Mouse (Mus musculus) CH12.LX (cell line): ENCODE data around the gene Pdia3. TPM values are rescaled to one million over a fixed set of nuclear protein-coding genes. Genes with fewer than 3 reads are reported as not detected.

Experiments
- DNase-seq: peaks from one replicate; pipeline ENCODE4 v3.0.0-alpha.2; 2013; ENCODE audit errors: extremely low read depth
- H3K27ac ChIP-seq: 2 replicates; pipeline ENCODE4 v1.5.1; 2012; ENCODE audit warnings: low read depth, mild to moderate bottlenecking, control low read depth, moderate library complexity; ENCODE audit not compliant: insufficient read depth
- H3K27me3 ChIP-seq: replicated peaks from 2 replicates; pipeline ENCODE3; 2012; ENCODE audit warnings: inconsistent platforms
- H3K36me3 ChIP-seq, 2 experiments: replicated peaks in 1 of 2; 2 replicates each; pipeline versions ENCODE3 to v1.6.1; 2012; ENCODE audit warnings: inconsistent platforms in 1 of 2, low read length in 1 of 2, mild to moderate bottlenecking in 1 of 2, mixed read lengths in 1 of 2, moderate library complexity in 1 of 2; ENCODE audit not compliant: control insufficient read depth in 1 of 2, insufficient read depth in 1 of 2
- H3K4me1 ChIP-seq, 2 experiments: 2 replicates each; pipeline ENCODE4 v1.6.1; 2012; ENCODE audit warnings: inconsistent platforms in 1 of 2, moderate library complexity in 1 of 2; ENCODE audit not compliant: insufficient read depth in 2 of 2, control insufficient read depth in 1 of 2
- H3K4me2 ChIP-seq: 2 replicates; pipeline ENCODE4 v1.6.1; 2012; ENCODE audit warnings: low read depth, mild to moderate bottlenecking, control low read depth; ENCODE audit not compliant: poor library complexity, insufficient read depth, severe bottlenecking
- H3K4me3 ChIP-seq, 3 experiments: fragments of 150-350 bp in 1 of 3; sonication (generic) in 1 of 3; replicated peaks in 1 of 3; 2 replicates each; pipeline versions ENCODE3 to v1.5.1; 2011 to 2012; ENCODE audit warnings: low read depth in 2 of 3, low read length in 2 of 3, mild to moderate bottlenecking in 2 of 3, moderate library complexity in 2 of 3, control low read depth in 1 of 3, improper control_type of control experiment in 1 of 3, inconsistent platforms in 1 of 3, mixed read lengths in 1 of 3; ENCODE audit not compliant: poor library complexity in 1 of 3
- H3K79me2 ChIP-seq: replicated peaks from 2 replicates; pipeline ENCODE4 v1.6.1; 2012; ENCODE audit warnings: mild to moderate bottlenecking, moderate library complexity; ENCODE audit not compliant: control insufficient read depth, poor library complexity, insufficient read depth, severe bottlenecking; ENCODE audit errors: extremely low read depth
- H3K9ac ChIP-seq: 2 replicates; pipeline ENCODE4 v1.6.1; 2012; ENCODE audit warnings: low read depth, mild to moderate bottlenecking, control low read depth, moderate library complexity; ENCODE audit not compliant: insufficient read depth
- H3K9me3 ChIP-seq: replicated peaks from 2 replicates; pipeline ENCODE3; 2012; ENCODE audit warnings: low read length, inconsistent platforms, mixed read lengths
- CHD2 ChIP-seq: IDR thresholded peaks from 2 replicates; pipeline ENCODE4 v1.6.1; 2011; ENCODE audit warnings: low read length, improper control_type of control experiment
- ETS1 ChIP-seq: conservative IDR thresholded peaks from 2 replicates; pipeline ENCODE4 v1.6.1; 2012; ENCODE audit warnings: low read depth, mild to moderate bottlenecking, inconsistent platforms, low read length, improper control_type of control experiment, moderate library complexity
- HCFC1 ChIP-seq: IDR thresholded peaks from 2 replicates; pipeline ENCODE4 v1.6.1; 2012; ENCODE audit warnings: low read depth, mild to moderate bottlenecking, inconsistent platforms, low read length, improper control_type of control experiment
- IRF4 ChIP-seq: IDR thresholded peaks from 2 replicates; pipeline ENCODE4 v1.6.1; 2014; ENCODE audit warnings: low read depth, mild to moderate bottlenecking, inconsistent platforms, low read length, improper control_type of control experiment
- JUN ChIP-seq: IDR thresholded peaks from 2 replicates; pipeline ENCODE4 v1.6.1; 2011; ENCODE audit warnings: low read depth, mild to moderate bottlenecking, low read length, improper control_type of control experiment, moderate library complexity; ENCODE audit not compliant: insufficient read depth
- JUND ChIP-seq: conservative IDR thresholded peaks from 2 replicates; pipeline ENCODE4 v1.6.1; 2011; ENCODE audit warnings: low read depth, low read length, improper control_type of control experiment
- KAT2A ChIP-seq: IDR thresholded peaks from 2 replicates; pipeline ENCODE4 v1.6.1; 2012; ENCODE audit warnings: low read length, improper control_type of control experiment, inconsistent platforms; ENCODE audit not compliant: insufficient replicate concordance
- MAFK ChIP-seq: IDR thresholded peaks from 2 replicates; pipeline ENCODE4 v1.6.1; 2011; ENCODE audit warnings: low read length, improper control_type of control experiment; ENCODE audit not compliant: insufficient replicate concordance
- MXI1 ChIP-seq: IDR thresholded peaks from 2 replicates; pipeline ENCODE4 v1.6.1; 2011; ENCODE audit warnings: mild to moderate bottlenecking, low read depth, low read length, improper control_type of control experiment
- NRF1 ChIP-seq: IDR thresholded peaks from 2 replicates; pipeline ENCODE4 v1.6.1; 2014; ENCODE audit warnings: low read depth, mild to moderate bottlenecking, inconsistent platforms, low read length, improper control_type of control experiment, moderate library complexity
- PAX5 ChIP-seq: IDR thresholded peaks from 2 replicates; pipeline ENCODE4 v1.6.1; 2012; ENCODE audit warnings: low read length, inconsistent platforms, mixed read lengths
- TCF12 ChIP-seq: IDR thresholded peaks from 2 replicates; pipeline ENCODE4 v1.6.1; 2014; ENCODE audit warnings: low read depth, mild to moderate bottlenecking, inconsistent platforms, low read length, improper control_type of control experiment
- USF1 ChIP-seq: IDR thresholded peaks from 2 replicates; pipeline ENCODE4 v1.6.1; 2014; ENCODE audit warnings: low read depth, mild to moderate bottlenecking, inconsistent platforms, low read length, improper control_type of control experiment
- USF2 ChIP-seq: conservative IDR thresholded peaks from 2 replicates; pipeline ENCODE4 v1.6.1; 2011; ENCODE audit warnings: low read depth, low read length, improper control_type of control experiment
- ZKSCAN1 ChIP-seq: IDR thresholded peaks from 2 replicates; pipeline ENCODE4 v1.6.1; 2012; ENCODE audit warnings: low read depth, inconsistent platforms, low read length, improper control_type of control experiment, borderline replicate concordance
- dilution Hi-C: fragments of 300-500 bp; cut with MboI; formaldehyde crosslinking; loops from 2 replicates; pipeline ENCODE4 v1.14.3; 2020; ENCODE audit warnings: low sequenced_read_pairs; ENCODE audit not compliant: extremely low pct_unique_long_range_greater_than_20kb, extremely low pct_ligation_motif_present
- in situ Hi-C: fragments of 300-500 bp; cut with MboI; formaldehyde crosslinking; loops from 3 replicates; pipeline ENCODE4 v1.14.3; 2019; ENCODE audit warnings: low sequenced_read_pairs, low pct_ligation_motif_present, low pct_unique_long_range_greater_than_20kb, mixed read lengths
- polyA plus RNA-seq: library from polyadenylated mRNA; unstranded; fragments of >175 nt; gene quantifications from 2 replicates; pipeline ENCODE4 v1.2.1, GENCODE M21; 2012; ENCODE audit warnings: low read depth; ENCODE audit not compliant: insufficient read length
- total RNA-seq, 2 experiments: library from RNA; depleted of rRNA; stranded (reverse); fragments of 300-350 nt in 1 of 2; fragments of >200 nt in 1 of 2; gene quantifications; 2 replicates each; pipeline ENCODE4 v1.2.3; 2012 to 2014

Gene Pdia3
- total and polyA plus RNA-seq, 3 experiments, result 54.5 to 406 (median 169) TPM

DNA sequence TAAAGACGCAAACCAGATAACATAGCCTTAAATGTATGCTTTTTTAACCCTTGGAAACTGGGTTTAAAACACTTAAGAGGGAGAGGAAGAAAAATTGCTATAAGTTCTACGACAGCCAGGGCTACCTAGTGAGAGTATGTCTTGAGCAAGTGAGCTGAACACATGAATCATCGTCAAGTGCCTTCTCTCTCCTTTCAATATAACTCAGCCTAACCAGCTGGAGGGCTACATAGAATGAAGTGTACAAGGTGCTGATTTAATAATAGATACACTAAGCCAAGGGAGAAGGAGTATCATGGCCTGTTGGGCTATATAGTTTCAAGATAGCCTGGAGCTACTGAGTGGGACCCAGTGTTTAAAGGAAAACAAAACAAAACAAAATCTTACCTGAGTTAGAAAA is 4.9 kb downstream of the Pdia3 start:
- dilution Hi-C loops, result no loop called here

DNA sequence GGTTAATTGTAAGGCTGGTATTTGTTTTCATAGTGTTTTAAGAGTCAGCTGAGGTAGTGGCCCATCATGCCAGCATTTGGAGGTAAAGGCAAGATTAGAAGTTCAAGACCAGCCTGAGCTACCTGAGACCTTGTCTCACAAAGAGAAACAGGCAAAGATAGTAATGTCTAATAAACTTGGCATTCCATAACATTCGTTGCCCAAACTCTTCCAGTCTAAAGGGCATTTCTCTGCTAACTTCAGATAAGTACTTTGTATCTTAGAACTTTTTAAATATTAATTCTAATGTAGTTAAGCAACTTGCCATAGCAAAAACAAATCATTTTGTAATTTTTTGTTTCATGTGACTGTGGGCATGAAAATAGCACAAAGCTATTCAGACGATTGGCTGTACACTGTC is 9.6 kb downstream of the Pdia3 start:
- no peak overlapping the region for H3K9ac ChIP-seq
- H3K4me3 ChIP-seq, result no peak overlapping the region
- dilution Hi-C loops, result no loop called here
- no peak for TF ChIP-seq MAFK
- TF ChIP-seq JUND, result no peak
- no peak for TF ChIP-seq USF2
- TF ChIP-seq TCF12, result no peak
- no peak for TF ChIP-seq ETS1
- no peak for TF ChIP-seq KAT2A
- no peak for TF ChIP-seq CHD2
- TF ChIP-seq HCFC1, result no peak
- TF ChIP-seq NRF1, result no peak
- H3K36me3 ChIP-seq, result peaks cover 31 to 76% of the 10 kb centered on the region in 2 experiments
- no peaks in the 10 kb centered on the region for H3K9me3 ChIP-seq
- in situ Hi-C loops, result no loop called here
- H3K4me2 ChIP-seq, result no peak overlapping the region
- no peaks in the 10 kb centered on the region for H3K27me3 ChIP-seq
- H3K27ac ChIP-seq, result no peak overlapping the region
- no peak for DNase-seq
- H3K4me1 ChIP-seq, result peaks cover 8 to 24% of the 10 kb centered on the region in 2 experiments; a peak in 3 of 4 replicates
- peaks cover 56% of the 10 kb centered on the region for H3K79me2 ChIP-seq

More for the DNA sequence above, 4.9 kb downstream of the Pdia3 start:
- H3K79me2 ChIP-seq, result peaks cover 83% of the 10 kb centered on the region
- in situ Hi-C loops, result no loop called here
- peak overlapping the region; percentile 21; the same call in 1 of the 2 replicates for H3K4me2 ChIP-seq
- peaks cover 8 to 53% of the 10 kb centered on the region in 2 experiments; a peak in 3 of 4 replicates for H3K4me1 ChIP-seq
- H3K9ac ChIP-seq, result no peak overlapping the region
- peaks cover 20 to 57% of the 10 kb centered on the region in 2 experiments for H3K36me3 ChIP-seq
- peak; percentile 59; the same call in 1 of the 2 replicates for TF ChIP-seq ETS1
- no peak for TF ChIP-seq JUN
- no peak for TF ChIP-seq MXI1
- no peak for TF ChIP-seq USF1
- TF ChIP-seq HCFC1, result no peak
- TF ChIP-seq IRF4, result 0 out of 2 replicates have a peak, but pooled peaks have one; percentile 33
- no peak for TF ChIP-seq PAX5
- TF ChIP-seq ZKSCAN1, result no peak
- TF ChIP-seq KAT2A, result no peak
- H3K4me3 ChIP-seq, result no peak overlapping the region
- no peaks in the 10 kb centered on the region for H3K9me3 ChIP-seq
- no peaks in the 10 kb centered on the region for H3K27me3 ChIP-seq
- H3K27ac ChIP-seq, result peak overlapping the region; percentile 50; the same call in 1 of the 2 replicates
- no peak for DNase-seq
